Mouse (Mus musculus) 3T3-L1 (cell line): ENCODE results near the gene Tnfrsf19.
A peak's percentile ranks its signal among the peaks of the same experiment; 100 is the strongest.

Experiments
- DNase-seq: peaks from one replicate; pipeline ENCODE4 v3.0.0-alpha.2; 2015; ENCODE audit warnings: low read depth, low spot score

Tnfrsf19 gene

GRCm38 (mm10) chr14:60964016-60964810 lies 82.1 kb downstream of the Tnfrsf19 start:
- DNase-seq = no peak

GRCm38 (mm10) chr14:60957611-60958157 lies 88.6 kb downstream of the Tnfrsf19 start:
- no peak for DNase-seq

GRCm38 (mm10) chr14:60937481-60938039 lies 108.7 kb downstream of the Tnfrsf19 start:
- DNase-seq = no peak

GRCm38 (mm10) chr14:60935705-60936104 lies 110.6 kb downstream of the Tnfrsf19 start:
- no peak for DNase-seq

DNA sequence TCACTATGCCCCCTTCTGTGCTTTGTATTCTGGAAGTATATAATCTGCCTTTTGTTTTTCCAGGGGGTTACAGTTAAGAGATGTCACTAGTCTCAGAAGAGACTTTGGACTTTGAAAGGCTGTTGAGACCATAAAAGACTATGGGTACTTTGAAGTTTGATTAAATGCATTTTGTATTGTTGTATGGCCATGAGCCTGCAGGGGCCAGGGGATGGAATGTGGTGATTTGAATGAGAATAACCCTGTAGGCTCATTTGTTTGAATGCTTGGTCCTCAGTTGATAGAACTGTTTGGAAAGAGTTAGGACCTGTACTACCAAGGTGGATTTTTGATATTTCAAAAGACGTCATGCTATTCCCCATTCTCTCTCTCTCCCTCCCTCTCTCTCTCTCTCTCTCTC lies 120.3 kb downstream of the Tnfrsf19 start:
- DNase-seq = no peak

- peak; percentile 15 for DNase-seq
These were observed 129.6 kb downstream of the Tnfrsf19 start for GRCm38 (mm10) chr14:60916661-60917060.
